Mouse (Mus musculus) embryonic fibroblast, embryonic 13.5 days (primary cell): ENCODE results near the gene Tlcd1.

Experiments used
- CTCF ChIP-seq: IDR thresholded peaks from 2 replicates; pipeline ENCODE4 v1.5.1; 2011; ENCODE audit warnings: mild to moderate bottlenecking, control low read depth, low read length, moderate library complexity, borderline replicate concordance; ENCODE audit not compliant: insufficient read depth
- POLR2A ChIP-seq: IDR thresholded peaks from 2 replicates; pipeline ENCODE4 v1.6.1; 2011; ENCODE audit warnings: low read depth, mild to moderate bottlenecking, control low read depth, low read length, moderate library complexity

DNA sequence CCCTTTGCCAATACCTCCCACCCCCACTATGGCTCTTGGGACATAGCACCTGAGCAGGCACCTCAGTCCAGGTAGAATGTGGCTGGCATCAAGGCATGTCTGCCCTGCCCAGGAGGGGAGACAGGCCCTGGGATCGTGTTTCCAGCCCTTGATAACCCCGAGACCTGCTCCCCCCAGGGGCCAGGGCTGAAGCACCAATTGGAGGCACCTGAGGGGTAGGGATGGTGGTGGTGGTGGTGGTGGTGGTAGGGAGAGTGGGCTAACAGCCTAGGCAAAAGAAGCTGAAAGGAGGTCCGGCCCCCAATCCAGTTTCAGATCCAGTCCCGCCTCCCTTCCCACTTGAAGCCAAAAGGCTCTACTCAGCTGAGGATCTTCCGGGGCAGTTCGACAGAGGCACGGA lies 17.0 kb upstream of the Tlcd1 start:
- TF ChIP-seq POLR2A (no peak), CTCF (no peak)
